Mouse (Mus musculus) cerebral cortex, adult 2 months (tissue): ENCODE results near the gene Gm49388.

Experiments
- WGBS: fragments of 180-500 bp; shearing (Covaris S2); methylation state at CpG from one replicate; pipeline ENCODE4 v1.1.7; 2018; 5-methylcytosine and 5-hydroxymethylcytosine counted together

Gm49388 gene

GRCm38 (mm10) chr7:127768346-127768996, 16.9 kb upstream of the Gm49388 start:
- 34% methylated on average over 13 of the region's 13 CpGs for WGBS

GRCm38 (mm10) chr7:127768997-127769593, 16.3 kb upstream of the Gm49388 start:
- WGBS = under 1% methylated on average over 16 of the region's 16 CpGs

GRCm38 (mm10) chr7:127769651-127770038, 15.8 kb upstream of the Gm49388 start, which contains the start of gene Orai3:
Gene Orai3 (plus strand): TSS chr7:127769815.
- WGBS = under 1% methylated on average over 24 of the region's 24 CpGs

- 3% methylated on average over 27 of the region's 27 CpGs for WGBS
Observed at GRCm38 (mm10) chr7:127770039-127770905, 15.1 kb upstream of the Gm49388 start.

GRCm38 (mm10) chr7:127771262-127771661, 14.1 kb upstream of the Gm49388 start:
- 37% methylated on average over 5 of the region's 5 CpGs for WGBS

GRCm38 (mm10) chr7:127772080-127772479, 13.3 kb upstream of the Gm49388 start:
- WGBS = 61% methylated on average over 3 of the region's 3 CpGs

GRCm38 (mm10) chr7:127772557-127772956, 12.9 kb upstream of the Gm49388 start:
- WGBS = 89% methylated on average over 1 of the region's 1 CpGs

GRCm38 (mm10) chr7:127773664-127774384, 11.6 kb upstream of the Gm49388 start:
- WGBS = 36% methylated on average over 9 of the region's 9 CpGs

GRCm38 (mm10) chr7:127775837-127776236, 9.6 kb upstream of the Gm49388 start:
- WGBS = 63% methylated on average over 7 of the region's 7 CpGs

- WGBS = under 1% methylated on average over 23 of the region's 23 CpGs
Observed at GRCm38 (mm10) chr7:127776426-127776825, 9.0 kb upstream of the Gm49388 start, which contains the start of gene Setd1a. Gene Setd1a (plus strand): TSS chr7:127776670.

GRCm38 (mm10) chr7:127776878-127777473, 8.4 kb upstream of the Gm49388 start:
- 1% methylated on average over 66 of the region's 70 CpGs for WGBS

- WGBS = 2% methylated on average over 60 of the region's 66 CpGs
Observed at GRCm38 (mm10) chr7:127777474-127778266, 7.7 kb upstream of the Gm49388 start.

GRCm38 (mm10) chr7:127778350-127778749, 7.1 kb upstream of the Gm49388 start:
- WGBS = 69% methylated on average over 4 of the region's 4 CpGs

GRCm38 (mm10) chr7:127797076-127797845, 11.9 kb downstream of the Gm49388 start:
- WGBS = 92% methylated on average over 23 of the region's 23 CpGs

- 80% methylated on average over 4 of the region's 4 CpGs for WGBS
Observed at GRCm38 (mm10) chr7:127798591-127798990, 13.2 kb downstream of the Gm49388 start.

- WGBS = 82% methylated on average over 13 of the region's 13 CpGs
Observed at GRCm38 (mm10) chr7:127799211-127799610, 13.8 kb downstream of the Gm49388 start.

GRCm38 (mm10) chr7:127799738-127800137, 14.3 kb downstream of the Gm49388 start:
- WGBS = 89% methylated on average over 1 of the region's 1 CpGs

- WGBS = 29% methylated on average over 6 of the region's 6 CpGs
Observed at GRCm38 (mm10) chr7:127800435-127801009, 15.1 kb downstream of the Gm49388 start, which contains the start of gene Hsd3b7. Gene Hsd3b7 (plus strand): TSS chr7:127800604.

- 77% methylated on average over 8 of the region's 8 CpGs for WGBS
Observed at GRCm38 (mm10) chr7:127801010-127801621, 15.7 kb downstream of the Gm49388 start.
